Mouse (Mus musculus) bone marrow macrophage, adult 2 months (primary cell): Measurements from ENCODE around the gene Bri3.

Experiments
- CTCF ChIP-seq: IDR thresholded peaks from 2 replicates; pipeline ENCODE4 v1.5.1; 2012; ENCODE audit warnings: low read depth, mild to moderate bottlenecking, low read length, moderate library complexity
- POLR2A ChIP-seq: IDR thresholded peaks from 2 replicates; pipeline ENCODE4 v1.6.1; 2012; ENCODE audit warnings: mild to moderate bottlenecking, low read depth, low read length, borderline replicate concordance

DNA sequence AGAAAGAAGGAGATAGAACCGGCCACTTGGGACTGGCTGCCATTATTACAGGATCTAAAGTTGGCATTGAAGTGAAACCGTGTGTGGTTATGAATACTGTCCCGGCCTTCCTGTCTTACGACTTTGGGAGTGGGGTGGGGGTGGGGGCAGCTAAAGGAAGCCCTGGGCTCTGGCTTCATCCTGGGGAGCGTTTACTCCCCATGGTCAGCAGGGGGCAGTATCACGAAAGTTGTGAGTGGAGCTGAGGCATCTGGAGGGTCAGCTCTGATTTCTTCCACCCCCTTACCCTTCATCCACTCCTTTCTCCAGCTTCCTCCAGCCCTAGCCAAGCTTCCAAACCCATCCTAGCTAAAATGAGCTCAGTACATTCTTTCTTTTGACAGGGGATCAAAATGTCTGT is 222.8 kb downstream of the Bri3 start:
- peak; percentile 34; the same call in 1 of the 2 replicates for TF ChIP-seq CTCF
- TF ChIP-seq POLR2A: no peak
